ENCODE assay signal across 32 mouse cellular contexts in genomic region chr2:84037943-84038342, GRCm38 (mm10). TPM values are rescaled to one million over a fixed set of nuclear protein-coding genes. Genes with fewer than 3 reads are reported as not detected.
"Had no signal": no experiment of that assay in that cellular context is flagged by ENCODE, and none has a peak within 500 bp of the region (broad histone marks: within the 10 kb centered on the region; RNA-seq: fewer than 3 reads in every experiment).

No protein-coding gene starts in this region.

RNA-seq across cellular contexts. Expression of gene Gm13691, which starts 47.6 kb away (rescaled TPM):
- total RNA-seq: liver, adult 2 months; megakaryocyte, adult 5-6 weeks; megakaryocyte-erythroid progenitor cell, adult 5-6 weeks; midbrain, postnatal 0 days; monocyte, adult 5-6 weeks had no signal
- polyA plus RNA-seq: limb, embryonic 10.5 days; limb, embryonic 11.5 days; limb, embryonic 12.5 days; limb, embryonic 13.5 days; limb, embryonic 15.5 days; liver, adult 2 months; liver, embryonic 11.5 days; liver, embryonic 12.5 days; liver, embryonic 14.5 days; liver, embryonic 15.5 days; liver, postnatal 0 days; lung, adult 2 months; lung, embryonic 14.5 days; lung, embryonic 15.5 days; lung, embryonic 16.5 days; lung, postnatal 0 days; macrophage; midbrain, embryonic 10.5 days; midbrain, embryonic 11.5 days; midbrain, embryonic 12.5 days; midbrain, embryonic 13.5 days; midbrain, embryonic 14.5 days; midbrain, embryonic 15.5 days; midbrain, embryonic 16.5 days; midbrain, postnatal 0 days; myocyte; neural tube, embryonic 11.5 days; neural tube, embryonic 12.5 days; neural tube, embryonic 13.5 days had no signal

RNA-seq across cellular contexts. Expression of gene Gm13697, which starts 53.4 kb away (rescaled TPM):
- total RNA-seq: liver, adult 2 months; megakaryocyte, adult 5-6 weeks; midbrain, postnatal 0 days; monocyte, adult 5-6 weeks had no signal
- polyA plus RNA-seq: limb, embryonic 10.5 days; limb, embryonic 11.5 days; limb, embryonic 12.5 days; limb, embryonic 13.5 days; limb, embryonic 15.5 days; liver, adult 2 months; liver, embryonic 11.5 days; liver, embryonic 12.5 days; liver, embryonic 14.5 days; liver, embryonic 15.5 days; liver, postnatal 0 days; lung, adult 2 months; lung, embryonic 14.5 days; lung, embryonic 15.5 days; lung, embryonic 16.5 days; lung, postnatal 0 days; macrophage; midbrain, embryonic 10.5 days; midbrain, embryonic 11.5 days; midbrain, embryonic 12.5 days; midbrain, embryonic 13.5 days; midbrain, embryonic 14.5 days; midbrain, embryonic 15.5 days; midbrain, embryonic 16.5 days; midbrain, postnatal 0 days; myocyte; neural tube, embryonic 11.5 days; neural tube, embryonic 12.5 days; neural tube, embryonic 13.5 days had no signal

RNA-seq across cellular contexts. Expression of gene Gm13694, which starts 59.2 kb away (rescaled TPM):
- total RNA-seq: liver, adult 2 months; megakaryocyte, adult 5-6 weeks; midbrain, postnatal 0 days; monocyte, adult 5-6 weeks had no signal
- polyA plus RNA-seq: limb, embryonic 10.5 days; limb, embryonic 11.5 days; limb, embryonic 12.5 days; limb, embryonic 13.5 days; limb, embryonic 15.5 days; liver, adult 2 months; liver, embryonic 11.5 days; liver, embryonic 12.5 days; liver, embryonic 14.5 days; liver, embryonic 15.5 days; liver, postnatal 0 days; lung, adult 2 months; lung, embryonic 14.5 days; lung, embryonic 15.5 days; lung, embryonic 16.5 days; lung, postnatal 0 days; macrophage; midbrain, embryonic 10.5 days; midbrain, embryonic 11.5 days; midbrain, embryonic 12.5 days; midbrain, embryonic 13.5 days; midbrain, embryonic 14.5 days; midbrain, embryonic 15.5 days; midbrain, embryonic 16.5 days; midbrain, postnatal 0 days; myocyte; neural tube, embryonic 11.5 days; neural tube, embryonic 12.5 days; neural tube, embryonic 13.5 days had no signal
